Mouse (Mus musculus): ENCODE results near the gene Gorab. TPM values are rescaled to one million over a fixed set of nuclear protein-coding genes. Genes with fewer than 3 reads are reported as not detected.

The Gorab gene
- 1 to 10 TPM; 3.2 to 3.7 TPM for total RNA-seq (2023)

DNA sequence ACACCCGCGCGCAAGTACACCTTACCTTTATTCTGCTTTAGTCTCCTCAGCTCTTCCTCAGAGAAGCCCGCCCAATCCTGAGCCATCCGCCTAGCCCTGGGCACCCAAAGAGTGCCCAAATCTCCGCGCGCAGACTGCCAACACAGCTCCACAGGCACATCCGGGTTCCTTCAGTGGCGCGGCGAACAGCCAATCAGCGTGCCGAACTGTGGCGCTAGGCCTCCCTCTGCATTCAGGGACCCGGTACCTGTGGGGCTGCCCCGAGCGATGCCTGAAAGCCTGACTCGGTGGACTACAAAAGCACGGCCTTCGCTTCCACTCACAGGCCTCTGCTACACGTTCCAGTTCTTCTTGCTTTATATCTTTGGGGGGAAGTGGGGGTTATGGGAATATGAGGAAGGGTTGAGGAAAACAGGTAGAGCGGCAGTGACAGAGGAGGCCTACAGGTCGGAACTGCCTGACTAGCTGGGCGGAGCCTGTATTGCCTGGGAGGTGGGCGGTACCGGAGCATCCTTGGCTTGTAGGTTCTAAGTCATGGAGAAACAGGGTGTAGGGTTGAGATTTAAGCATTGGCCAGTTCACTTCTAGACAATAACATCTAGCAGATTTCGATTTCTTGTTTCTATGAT, at the start of gene Gorab:
Gorab (minus strand) TSS at position 172 of the 629 bp plus-strand sequence.

Other genes starting within 250 kb of the Gorab start
- gene Prrx1, start 90.0 kb downstream of the Gorab start, total RNA-seq (2023) = under 1 TPM; 0.11 to 0.42 TPM